Mouse (Mus musculus): ENCODE measurements around the gene Gprc5c. TPM values are rescaled to one million over a fixed set of nuclear protein-coding genes. Genes with fewer than 3 reads are reported as not detected.

The Gprc5c gene
- polyA plus RNA-seq, 1 experiment from 2014 or later, result 50.1 TPM

DNA sequence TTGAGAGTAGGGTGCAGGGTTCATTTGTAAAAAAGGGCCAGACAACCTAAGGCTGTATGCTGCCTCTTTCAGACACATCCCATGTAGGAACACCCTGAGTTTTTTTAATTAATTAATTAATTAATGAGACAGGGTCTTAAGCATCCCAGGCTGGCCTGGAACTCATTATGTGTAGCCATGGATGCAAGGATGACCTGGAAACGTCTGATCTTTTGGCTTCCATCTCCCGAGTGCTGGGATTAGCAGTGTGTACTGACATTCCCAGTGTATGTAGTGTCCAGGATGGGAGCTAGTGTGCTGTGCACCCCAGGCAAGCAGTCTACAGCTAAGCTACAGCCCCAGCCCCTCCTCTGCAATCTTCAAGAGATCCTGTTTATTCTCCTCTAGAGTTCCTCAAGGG is 25.7 kb downstream of the Gprc5c start:
- Histone ChIP-seq H3K4me3 (no peak overlapping the region), H3K27ac (no peak overlapping the region; the same call in 1 of the 2 replicates), H3K9me3 (replicated peaks) (no peaks in the 10 kb centered on the region), H3K27me3 (ENCODE audit: low read depth, poor library complexity, severe bottlenecking) (no peaks in the 10 kb centered on the region), H3K4me1 (peaks cover 54% of the 10 kb centered on the region), H3K36me3 (peaks cover 4% of the 10 kb centered on the region)
- 16% methylated on average over 2 of the region's 2 CpGs for WGBS
- no peak for DNase-seq (ENCODE audit: low spot score)

DNA sequence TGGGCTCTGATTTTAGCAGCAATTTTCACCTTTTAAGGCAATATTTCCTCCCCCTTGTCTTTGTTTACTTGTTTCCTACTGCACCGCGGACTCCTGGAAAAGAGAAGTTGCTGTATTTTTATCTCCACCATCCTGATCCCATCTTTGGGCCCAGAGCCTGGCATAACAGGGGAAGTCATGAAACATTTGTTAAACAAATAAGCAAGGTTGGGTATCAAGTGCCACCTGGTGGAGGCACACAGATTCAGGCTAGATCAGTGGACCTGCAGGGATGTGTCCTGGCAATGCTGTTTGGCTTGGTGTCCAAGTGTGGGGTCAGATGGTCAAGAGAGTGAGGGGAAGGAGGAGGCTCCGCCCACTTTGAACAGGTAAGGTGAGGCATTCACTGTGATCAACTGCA is 26.2 kb downstream of the Gprc5c start:
- H3K9me3 ChIP-seq (replicated peaks), result no peaks in the 10 kb centered on the region
- no peak overlapping the region for H3K27ac ChIP-seq
- no peak overlapping the region for H3K4me3 ChIP-seq
- no peaks in the 10 kb centered on the region for H3K27me3 ChIP-seq (ENCODE audit: low read depth, poor library complexity, severe bottlenecking)
- 63% methylated on average over 3 of the region's 3 CpGs for WGBS
- peaks cover 52% of the 10 kb centered on the region for H3K4me1 ChIP-seq
- peak; percentile 58 for DNase-seq (ENCODE audit: low spot score)
- no peaks in the 10 kb centered on the region for H3K36me3 ChIP-seq

DNA sequence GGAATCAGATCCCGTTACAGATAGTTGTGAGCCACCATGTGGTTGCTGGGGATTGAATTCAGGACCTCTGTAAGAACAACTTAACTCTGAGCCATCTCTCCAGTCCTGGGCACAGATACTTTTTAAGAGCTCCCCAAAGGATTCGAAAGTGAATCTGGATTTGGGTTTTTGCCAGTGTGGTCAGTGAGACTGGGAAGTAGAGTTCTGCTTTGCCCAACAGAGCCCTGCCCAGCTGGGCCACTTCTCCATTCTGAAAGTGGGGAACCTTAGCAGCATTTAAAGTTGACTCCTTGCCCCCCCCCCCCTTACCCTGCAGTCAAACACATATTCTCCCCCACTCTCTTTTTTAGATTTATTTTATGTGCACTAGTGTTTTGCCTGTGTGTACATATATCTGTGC is 28.7 kb downstream of the Gprc5c start:
- WGBS, result 77% methylated on average over 2 of the region's 2 CpGs
- Histone ChIP-seq H3K27ac (no peak overlapping the region), H3K27me3 (ENCODE audit: low read depth, poor library complexity, severe bottlenecking) (no peaks in the 10 kb centered on the region), H3K4me1 (peaks cover 28% of the 10 kb centered on the region), H3K9me3 (replicated peaks) (no peaks in the 10 kb centered on the region), H3K4me3 (no peak overlapping the region), H3K36me3 (no peaks in the 10 kb centered on the region)
- DNase-seq (ENCODE audit: low spot score), result no peak

GRCm38 (mm10) chr11:114880185-114880584 is 29.2 kb downstream of the Gprc5c start:
- Histone ChIP-seq H3K36me3 (no peaks in the 10 kb centered on the region), H3K4me3 (no peak overlapping the region), H3K4me1 (peaks cover 23% of the 10 kb centered on the region), H3K9me3 (replicated peaks) (no peaks in the 10 kb centered on the region), H3K27me3 (ENCODE audit: low read depth, poor library complexity, severe bottlenecking) (no peaks in the 10 kb centered on the region), H3K27ac (no peak overlapping the region)
- DNase-seq (ENCODE audit: low spot score), result no peak

- Histone ChIP-seq H3K27me3 (ENCODE audit: low read depth, poor library complexity, severe bottlenecking) (no peaks in the 10 kb centered on the region), H3K36me3 (no peaks in the 10 kb centered on the region), H3K4me1 (peaks cover 19% of the 10 kb centered on the region), H3K9me3 (replicated peaks) (no peaks in the 10 kb centered on the region), H3K4me3 (no peak overlapping the region), H3K27ac (no peak overlapping the region)
- DNase-seq (ENCODE audit: low spot score), result no peak
- WGBS, result 0% methylated on average over 1 of the region's 1 CpGs
These were observed 29.6 kb downstream of the Gprc5c start for GRCm38 (mm10) chr11:114880589-114880988.

DNA sequence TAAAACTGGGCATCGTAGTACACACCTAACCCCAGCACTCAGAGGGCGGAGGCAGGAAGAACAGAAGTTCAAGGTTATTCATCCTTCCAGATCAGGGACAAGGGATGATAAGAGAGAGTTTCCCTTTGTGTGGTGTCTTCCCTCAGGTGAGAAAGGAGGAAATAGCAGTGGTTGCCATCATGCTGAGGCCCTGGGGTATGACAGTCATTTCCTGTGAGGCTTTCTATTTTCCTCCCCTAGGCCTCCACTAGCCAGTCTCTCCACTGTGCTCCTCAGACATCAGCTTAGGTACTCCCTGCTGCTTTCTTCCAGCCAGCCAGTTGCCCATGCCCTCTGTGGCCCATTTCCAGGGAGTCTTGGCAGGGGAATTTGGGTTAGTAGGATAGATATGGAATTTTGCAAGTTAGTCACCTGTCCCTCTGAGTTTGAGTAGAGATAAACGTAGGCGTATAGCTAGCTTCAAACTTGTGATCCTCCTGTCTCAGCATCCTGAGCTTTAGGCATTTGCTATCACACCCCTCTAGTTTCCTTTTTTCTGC is 32.4 kb downstream of the Gprc5c start:
- Histone ChIP-seq H3K9me3 (replicated peaks) (no peaks in the 10 kb centered on the region), H3K27ac (no peak overlapping the region), H3K36me3 (no peaks in the 10 kb centered on the region), H3K4me3 (no peak overlapping the region), H3K4me1 (no peaks in the 10 kb centered on the region), H3K27me3 (ENCODE audit: low read depth, poor library complexity, severe bottlenecking) (no peaks in the 10 kb centered on the region)
- 87% methylated on average over 4 of the region's 4 CpGs for WGBS
- no peak for DNase-seq (ENCODE audit: low spot score)

DNA sequence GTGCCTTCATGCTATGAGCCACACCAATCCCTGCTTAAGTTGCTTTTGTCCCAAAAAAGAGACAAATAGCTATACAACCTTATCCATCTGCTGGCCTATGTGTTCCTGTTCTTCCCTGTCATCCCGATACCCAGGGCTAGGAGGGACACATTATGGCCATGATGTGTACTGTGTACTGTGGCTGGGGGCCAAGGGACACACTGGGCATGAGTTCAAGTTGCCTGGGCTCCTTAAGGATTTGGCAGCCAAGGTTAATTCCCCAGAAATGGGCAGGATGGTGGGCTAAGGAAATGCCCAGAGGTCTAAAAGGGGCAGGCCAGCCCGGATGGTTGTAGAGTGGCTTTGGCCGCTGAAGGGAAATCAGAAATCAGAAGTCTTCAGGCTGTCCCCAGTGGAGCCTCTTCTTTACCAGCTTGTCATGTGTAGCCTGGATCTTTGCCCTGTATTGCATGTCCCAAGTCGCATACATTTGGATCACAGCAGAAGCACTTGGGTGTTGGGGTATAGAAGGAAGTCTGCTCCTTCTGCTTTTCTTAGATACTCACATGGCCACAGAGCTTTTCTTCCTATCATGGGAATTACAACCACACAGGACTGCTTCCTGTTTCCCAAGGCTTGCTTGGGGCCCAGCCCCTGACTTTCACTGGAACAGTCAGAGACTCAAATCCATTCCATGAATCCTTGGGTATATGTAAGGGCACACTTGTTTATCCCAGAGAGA is 33.6 kb downstream of the Gprc5c start:
- no peak overlapping the region for H3K4me3 ChIP-seq
- 94% methylated on average over 4 of the region's 4 CpGs for WGBS
- no peak overlapping the region for H3K27ac ChIP-seq
- no peak for DNase-seq (ENCODE audit: low spot score)
- H3K27me3 ChIP-seq (ENCODE audit: low read depth, poor library complexity, severe bottlenecking), result no peaks in the 10 kb centered on the region
- H3K9me3 ChIP-seq (replicated peaks), result no peaks in the 10 kb centered on the region
- no peaks in the 10 kb centered on the region for H3K36me3 ChIP-seq
- no peaks in the 10 kb centered on the region for H3K4me1 ChIP-seq

DNA sequence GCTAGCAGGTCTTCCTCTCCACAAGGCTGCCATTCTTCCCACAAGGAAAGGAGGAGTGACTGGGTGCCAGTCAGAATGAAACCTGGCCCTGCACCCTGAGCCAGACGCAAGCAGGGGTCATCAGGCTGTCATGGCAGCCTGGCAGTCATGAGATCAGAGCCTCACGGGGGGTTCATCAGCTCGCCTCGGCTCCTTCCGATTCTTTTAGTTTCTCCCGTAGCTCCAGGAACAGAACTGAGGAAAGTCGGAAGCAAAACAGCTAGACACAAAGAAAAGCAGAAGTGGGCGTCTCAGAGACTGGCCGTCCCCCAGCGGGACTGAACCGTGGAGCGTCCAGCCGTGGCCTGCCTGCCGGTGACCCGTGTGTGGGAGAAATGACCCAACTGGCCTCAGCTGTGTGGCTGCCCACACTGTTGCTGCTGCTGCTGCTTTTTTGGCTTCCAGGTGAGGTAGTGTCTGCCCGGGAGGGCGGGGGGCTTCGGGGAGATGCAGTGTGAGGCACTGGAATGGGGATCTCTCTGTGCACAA is 39.1 kb downstream of the Gprc5c start, which contains the start of gene Cd300a:
Cd300a (plus strand) TSS at position 51 of the 528 bp plus-strand sequence.
- Histone ChIP-seq H3K27me3 (ENCODE audit: low read depth, poor library complexity, severe bottlenecking) (no peaks in the 10 kb centered on the region; the same call in 1 of the 2 replicates), H3K27ac (no peak within 1 kb of the TSS), H3K4me1 (0 out of 2 replicates have a peak, but pooled peaks cover 5% of the 10 kb centered on the region), H3K36me3 (no peaks in the 10 kb centered on the region), H3K9me3 (replicated peaks) (no peaks in the 10 kb centered on the region), H3K4me3 (no peak within 1 kb of the TSS)
- 85% methylated on average over 18 of the region's 18 CpGs for WGBS
- DNase-seq (ENCODE audit: low spot score), result no peak

DNA sequence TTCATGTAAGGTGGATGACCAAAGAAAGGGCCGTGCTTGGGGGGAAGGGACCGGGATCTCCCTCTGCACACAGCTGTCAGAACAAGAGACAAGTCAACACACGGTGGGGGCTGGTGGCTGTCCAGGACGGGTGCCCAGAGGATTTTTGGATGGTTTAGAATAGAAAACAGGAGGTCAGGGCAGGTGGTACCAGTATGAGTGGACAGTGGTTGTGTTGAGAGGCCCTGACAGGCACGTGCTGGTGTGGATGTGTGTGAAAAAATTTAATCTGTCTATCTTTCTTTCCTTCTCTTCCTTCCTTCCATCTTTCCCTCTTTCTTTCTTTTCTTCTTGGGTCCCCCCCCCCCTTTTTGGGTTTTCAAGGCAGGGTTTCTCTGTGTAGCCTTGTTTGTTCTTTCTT is 39.6 kb downstream of the Gprc5c start:
- Histone ChIP-seq H3K36me3 (no peaks in the 10 kb centered on the region), H3K4me3 (no peak overlapping the region), H3K4me1 (0 out of 2 replicates have a peak, but pooled peaks cover 5% of the 10 kb centered on the region), H3K9me3 (replicated peaks) (no peaks in the 10 kb centered on the region), H3K27ac (no peak overlapping the region), H3K27me3 (ENCODE audit: low read depth, poor library complexity, severe bottlenecking) (no peaks in the 10 kb centered on the region; the same call in 1 of the 2 replicates)
- 81% methylated on average over 5 of the region's 5 CpGs for WGBS
- DNase-seq (ENCODE audit: low spot score), result no peak

- DNase-seq (ENCODE audit: low spot score), result no peak
- Histone ChIP-seq H3K27ac (no peak overlapping the region), H3K4me1 (no peaks in the 10 kb centered on the region), H3K4me3 (no peak overlapping the region), H3K27me3 (ENCODE audit: low read depth, poor library complexity, severe bottlenecking) (no peaks in the 10 kb centered on the region), H3K9me3 (replicated peaks) (no peaks in the 10 kb centered on the region), H3K36me3 (no peaks in the 10 kb centered on the region)
- 87% methylated on average over 3 of the region's 3 CpGs for WGBS
These were observed 45.1 kb downstream of the Gprc5c start for GRCm38 (mm10) chr11:114896085-114896484.

GRCm38 (mm10) chr11:114898026-114898425 is 47.1 kb downstream of the Gprc5c start:
- 59% methylated on average over 1 of the region's 1 CpGs for WGBS
- Histone ChIP-seq H3K36me3 (no peaks in the 10 kb centered on the region), H3K4me3 (no peak overlapping the region), H3K4me1 (no peaks in the 10 kb centered on the region), H3K27me3 (ENCODE audit: low read depth, poor library complexity, severe bottlenecking) (no peaks in the 10 kb centered on the region), H3K9me3 (replicated peaks) (no peaks in the 10 kb centered on the region), H3K27ac (no peak overlapping the region)
- DNase-seq (ENCODE audit: low spot score), result no peak

DNA sequence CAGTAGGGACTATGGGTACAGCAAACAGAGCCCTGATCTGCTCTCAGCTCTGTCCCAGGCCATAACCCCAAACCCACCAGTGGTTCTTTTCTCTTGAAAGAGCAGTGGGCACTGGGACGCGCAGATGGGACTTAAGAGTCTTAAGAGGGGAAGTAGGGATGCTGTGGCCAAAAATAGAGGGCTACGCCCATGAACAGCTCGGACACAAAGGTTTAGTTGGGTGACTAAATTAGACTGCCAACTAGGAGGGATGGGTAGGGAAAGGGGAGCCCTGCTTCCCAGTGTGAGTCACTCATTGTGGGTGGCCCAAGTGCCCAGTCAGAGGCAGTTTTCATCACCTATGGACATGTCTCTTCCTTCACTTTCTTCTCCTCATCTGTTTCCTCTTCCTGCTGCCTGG is 52.3 kb downstream of the Gprc5c start:
- Histone ChIP-seq H3K27ac (no peak overlapping the region), H3K9me3 (replicated peaks) (no peaks in the 10 kb centered on the region), H3K4me1 (no peaks in the 10 kb centered on the region), H3K27me3 (ENCODE audit: low read depth, poor library complexity, severe bottlenecking) (no peaks in the 10 kb centered on the region), H3K36me3 (no peaks in the 10 kb centered on the region), H3K4me3 (no peak overlapping the region)
- 91% methylated on average over 4 of the region's 4 CpGs for WGBS
- no peak for DNase-seq (ENCODE audit: low spot score)

GRCm38 (mm10) chr11:114907567-114907966 is 56.6 kb downstream of the Gprc5c start:
- DNase-seq (ENCODE audit: low spot score), result no peak

More at GRCm38 (mm10) chr11:114907567-114907966, 56.6 kb downstream of the Gprc5c start:
- Histone ChIP-seq H3K4me1 (no peaks in the 10 kb centered on the region), H3K27me3 (ENCODE audit: low read depth, poor library complexity, severe bottlenecking) (no peaks in the 10 kb centered on the region), H3K9me3 (replicated peaks) (no peaks in the 10 kb centered on the region), H3K4me3 (no peak overlapping the region), H3K36me3 (no peaks in the 10 kb centered on the region), H3K27ac (no peak overlapping the region)
- 82% methylated on average over 4 of the region's 4 CpGs for WGBS

Data from limb, embryonic 10.5 days (tissue).